Mouse (Mus musculus): ENCODE data around the gene Tmem200b. TPM values are rescaled to one million over a fixed set of nuclear protein-coding genes. Genes with fewer than 3 reads are reported as not detected.

Tmem200b gene
- polyA plus RNA-seq, 1 experiment from 2014 or later: 0.17 TPM

- H3K4me2 ChIP-seq (replicated peaks): peak overlapping the region; percentile 71
- peaks cover 58% of the 10 kb centered on the region for H3K27me3 ChIP-seq
Observed at GRCm38 (mm10) chr4:131922404-131922803, 833 bp downstream of the Tmem200b start.

DNA sequence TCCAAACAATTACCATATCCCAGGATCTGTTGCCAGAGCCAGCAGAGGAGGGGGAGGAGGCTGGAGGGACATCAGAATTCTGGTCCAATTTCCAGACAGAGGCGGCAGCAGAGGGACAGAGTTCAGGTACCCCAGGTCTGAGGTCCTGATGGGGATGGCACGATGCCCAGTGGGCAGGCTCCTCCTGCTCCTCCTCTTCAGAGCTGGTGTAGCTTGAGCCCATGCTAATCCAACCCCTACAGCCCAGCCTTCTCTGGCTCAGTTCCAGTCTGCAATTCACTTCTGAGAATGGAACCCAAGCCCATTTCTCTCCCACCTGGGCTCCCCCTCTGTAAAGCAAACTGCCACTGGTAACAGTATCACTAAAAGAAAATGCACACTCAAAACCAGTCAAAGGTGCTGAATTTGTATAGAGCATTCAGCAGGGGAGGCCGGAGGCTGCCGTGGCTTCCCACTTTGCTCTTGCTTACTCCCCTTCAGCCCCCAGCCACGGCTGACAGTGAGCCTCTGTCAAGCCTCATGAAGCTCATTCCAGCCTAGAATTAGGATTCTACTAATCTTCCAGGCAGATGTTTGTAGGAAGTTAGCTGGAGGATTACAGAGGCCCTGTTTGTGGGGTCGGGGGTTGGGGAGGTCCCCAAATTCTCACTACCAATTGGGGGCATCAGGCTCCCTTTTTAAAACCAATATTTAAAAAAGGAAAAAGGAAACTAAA, 2.7 kb downstream of the Tmem200b start:
- Histone ChIP-seq H3K36me3 (peaks cover 21% of the 10 kb centered on the region), H3K4me2 (replicated peaks) (no peak overlapping the region), H3K27me3 (peaks cover 39% of the 10 kb centered on the region), H3K4me1 (peaks cover 32% of the 10 kb centered on the region), H3K9ac (replicated peaks) (no peak overlapping the region), H3K4me3 (no peak overlapping the region), H3K9me3 (no peaks in the 10 kb centered on the region), H3K27ac (replicated peaks) (no peak overlapping the region)
- no peak for ATAC-seq (replicated peaks)
- 37% methylated on average over 6 of the region's 6 CpGs for WGBS

More at GRCm38 (mm10) chr4:131922404-131922803, 833 bp downstream of the Tmem200b start:
- H3K4me3 ChIP-seq: peak overlapping the region; percentile 41
- peaks cover 32% of the 10 kb centered on the region for H3K4me1 ChIP-seq
- no peaks in the 10 kb centered on the region for H3K9me3 ChIP-seq
- no peak for ATAC-seq (replicated peaks)
- no peak overlapping the region for H3K9ac ChIP-seq (replicated peaks)
- H3K36me3 ChIP-seq: peaks cover 8% of the 10 kb centered on the region; the same call in 1 of the 2 replicates
- 60% methylated on average over 15 of the region's 15 CpGs for WGBS
- H3K27ac ChIP-seq (replicated peaks): no peak overlapping the region

- peaks cover 6% of the 10 kb centered on the region for H3K4me1 ChIP-seq
- peaks cover 47% of the 10 kb centered on the region for H3K36me3 ChIP-seq
- no peak for ATAC-seq (replicated peaks)
- no peak overlapping the region for H3K4me3 ChIP-seq
- no peak overlapping the region for H3K9ac ChIP-seq (replicated peaks)
- H3K27ac ChIP-seq (replicated peaks): no peak overlapping the region
- no peak overlapping the region for H3K4me2 ChIP-seq (replicated peaks)
- no peaks in the 10 kb centered on the region for H3K9me3 ChIP-seq
- WGBS: 87% methylated on average over 6 of the region's 6 CpGs
- no peaks in the 10 kb centered on the region for H3K27me3 ChIP-seq
Observed at GRCm38 (mm10) chr4:131929146-131929545, 7.6 kb downstream of the Tmem200b start.

DNA sequence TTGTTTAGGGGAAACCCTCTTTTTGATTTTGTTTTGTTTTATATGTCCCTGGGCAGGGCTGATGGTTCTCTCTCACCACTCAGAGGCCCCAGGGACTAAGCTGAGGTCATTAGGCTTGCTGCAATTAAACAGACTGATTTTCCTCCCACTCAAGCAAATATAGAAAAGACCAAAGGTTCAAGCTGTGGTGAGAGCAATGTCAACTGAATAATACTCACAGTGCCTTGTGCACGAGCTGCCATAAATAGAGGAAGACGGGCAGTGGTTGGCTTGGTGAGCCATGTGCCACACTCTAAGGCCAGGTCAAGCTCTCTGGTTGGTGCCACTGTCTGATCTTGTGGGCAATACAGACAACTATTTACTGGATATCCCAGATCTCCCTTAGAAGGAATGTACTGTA, 17.9 kb downstream of the Tmem200b start:
- Histone ChIP-seq H3K4me2 (replicated peaks) (no peak overlapping the region), H3K27ac (replicated peaks) (no peak overlapping the region), H3K4me3 (no peak overlapping the region), H3K9me3 (no peaks in the 10 kb centered on the region), H3K27me3 (no peaks in the 10 kb centered on the region), H3K9ac (replicated peaks) (no peak overlapping the region), H3K4me1 (no peaks in the 10 kb centered on the region), H3K36me3 (peaks cover 4% of the 10 kb centered on the region; the same call in 1 of the 2 replicates)
- ATAC-seq (replicated peaks): no peak
- 71% methylated on average over 2 of the region's 2 CpGs for WGBS

DNA sequence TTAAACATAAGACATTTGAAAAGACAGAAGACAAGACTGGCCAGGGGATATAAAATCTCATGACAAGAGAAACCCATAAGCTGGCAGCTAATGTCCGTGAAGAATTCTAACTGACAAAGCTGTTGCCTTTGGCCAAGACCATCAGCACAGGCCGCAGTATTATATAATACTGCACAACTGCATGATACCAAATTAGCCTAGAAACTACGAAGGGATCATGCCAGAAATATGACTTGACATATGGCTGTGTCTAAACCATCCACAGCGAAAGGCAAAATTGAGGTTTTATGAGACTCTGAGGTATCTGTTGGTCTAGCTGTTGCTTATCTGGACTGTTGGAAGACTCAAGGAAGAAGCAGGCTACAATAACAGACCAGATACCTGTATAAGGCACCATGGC, 19.3 kb downstream of the Tmem200b start:
- Histone ChIP-seq H3K4me1 (no peaks in the 10 kb centered on the region), H3K27me3 (no peaks in the 10 kb centered on the region), H3K4me3 (no peak overlapping the region), H3K4me2 (replicated peaks) (no peak overlapping the region), H3K9ac (replicated peaks) (no peak overlapping the region), H3K9me3 (no peaks in the 10 kb centered on the region), H3K36me3 (no peaks in the 10 kb centered on the region), H3K27ac (replicated peaks) (no peak overlapping the region)
- WGBS: 91% methylated on average over 4 of the region's 4 CpGs
- no peak for ATAC-seq (replicated peaks)

DNA sequence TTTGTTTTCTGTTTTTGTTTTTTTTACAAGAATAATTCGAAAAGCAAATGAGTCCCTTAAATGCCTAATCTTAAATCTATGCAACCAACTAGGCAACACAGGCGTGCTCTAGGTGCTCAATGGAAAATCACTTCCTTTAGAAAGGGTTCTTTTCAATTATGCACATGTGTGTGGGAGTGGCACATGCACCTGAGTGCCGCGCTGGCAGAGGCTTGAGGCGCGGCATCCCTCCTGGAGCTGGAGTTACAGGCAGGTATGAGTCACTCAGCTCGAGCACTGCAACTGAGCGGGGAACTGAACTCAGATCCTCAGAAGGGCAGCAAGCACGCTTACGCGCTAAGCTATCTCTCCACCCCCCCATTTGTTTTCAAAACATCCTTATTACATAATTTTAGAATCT, 26.3 kb downstream of the Tmem200b start:
- 87% methylated on average over 11 of the region's 11 CpGs for WGBS
- peaks cover 9% of the 10 kb centered on the region for H3K4me1 ChIP-seq
- no peak overlapping the region for H3K4me3 ChIP-seq
- no peak overlapping the region for H3K4me2 ChIP-seq (replicated peaks)
- H3K27ac ChIP-seq (replicated peaks): no peak overlapping the region
- no peaks in the 10 kb centered on the region for H3K27me3 ChIP-seq
- no peak overlapping the region for H3K9ac ChIP-seq (replicated peaks)
- H3K9me3 ChIP-seq: no peaks in the 10 kb centered on the region
- peaks cover 2% of the 10 kb centered on the region; the same call in 1 of the 2 replicates for H3K36me3 ChIP-seq
- ATAC-seq (replicated peaks): no peak

DNA sequence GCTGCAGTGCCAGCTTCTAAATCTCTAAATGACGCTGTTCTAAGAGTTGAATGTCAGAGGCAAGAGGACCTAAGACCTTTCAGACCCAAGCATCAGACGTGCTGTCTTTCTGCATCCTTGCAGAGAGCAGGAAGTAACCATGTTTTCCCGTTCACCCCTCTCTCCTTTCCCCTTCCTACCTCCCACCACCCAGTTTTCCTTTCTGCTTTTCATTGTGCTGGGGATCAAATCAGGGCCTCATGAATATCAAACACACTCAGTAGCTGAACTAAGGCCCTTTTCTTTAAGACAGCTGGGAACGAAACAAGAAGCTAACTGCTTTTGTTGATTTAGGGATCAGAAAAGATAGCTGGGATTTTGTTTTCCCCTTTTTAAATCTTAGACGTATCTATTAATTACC, 28.3 kb downstream of the Tmem200b start:
- H3K27me3 ChIP-seq: no peaks in the 10 kb centered on the region
- no peak for ATAC-seq (replicated peaks)

DNA sequence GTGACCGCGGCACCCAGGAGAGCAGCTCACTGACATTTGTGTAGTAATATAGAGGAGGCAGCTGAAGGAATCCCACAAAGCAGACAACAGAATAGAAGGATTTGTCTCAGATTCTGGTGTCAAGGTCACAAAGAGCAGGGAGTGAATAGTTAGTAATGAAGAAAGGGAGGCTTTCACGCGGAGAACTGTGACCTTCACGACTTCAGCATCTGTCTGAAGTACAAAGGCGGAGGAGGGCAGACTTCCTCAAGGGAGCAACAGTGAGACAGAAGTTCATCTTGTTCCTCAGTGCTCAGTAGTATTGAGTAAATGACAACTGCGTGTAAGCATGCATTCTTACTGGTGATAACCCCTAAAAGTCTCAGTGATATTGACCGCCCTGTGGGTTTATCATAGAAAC, 29.1 kb downstream of the Tmem200b start:
- WGBS: 53% methylated on average over 8 of the region's 8 CpGs
- peaks cover 9% of the 10 kb centered on the region for H3K4me1 ChIP-seq
- no peak overlapping the region for H3K27ac ChIP-seq (replicated peaks)
- no peak for ATAC-seq (replicated peaks)
- no peak overlapping the region for H3K4me2 ChIP-seq (replicated peaks)
- H3K27me3 ChIP-seq: no peaks in the 10 kb centered on the region
- no peak overlapping the region for H3K9ac ChIP-seq (replicated peaks)
- H3K36me3 ChIP-seq: peaks cover 8% of the 10 kb centered on the region; the same call in 1 of the 2 replicates
- H3K4me3 ChIP-seq: no peak overlapping the region
- no peaks in the 10 kb centered on the region for H3K9me3 ChIP-seq

More for the DNA sequence above, 28.3 kb downstream of the Tmem200b start:
- H3K4me1 ChIP-seq: peaks cover 9% of the 10 kb centered on the region
- H3K4me2 ChIP-seq (replicated peaks): no peak overlapping the region
- WGBS: 21% methylated on average over 5 of the region's 5 CpGs
- H3K36me3 ChIP-seq: peaks cover 2% of the 10 kb centered on the region; the same call in 1 of the 2 replicates
- no peak overlapping the region for H3K9ac ChIP-seq (replicated peaks)
- H3K4me3 ChIP-seq: no peak overlapping the region
- no peaks in the 10 kb centered on the region for H3K9me3 ChIP-seq
- H3K27ac ChIP-seq (replicated peaks): no peak overlapping the region

GRCm38 (mm10) chr4:131957161-131957560, 35.6 kb downstream of the Tmem200b start:
- Histone ChIP-seq H3K27ac (replicated peaks) (no peak overlapping the region), H3K9me3 (no peaks in the 10 kb centered on the region), H3K9ac (replicated peaks) (no peak overlapping the region), H3K4me3 (no peak overlapping the region), H3K4me2 (replicated peaks) (no peak overlapping the region), H3K36me3 (peaks cover 17% of the 10 kb centered on the region; the same call in 1 of the 2 replicates), H3K4me1 (no peaks in the 10 kb centered on the region), H3K27me3 (no peaks in the 10 kb centered on the region)
- no peak for ATAC-seq (replicated peaks)
- WGBS: 87% methylated on average over 3 of the region's 3 CpGs

- H3K4me3 ChIP-seq: no peak overlapping the region
- no peak overlapping the region for H3K4me2 ChIP-seq (replicated peaks)
- no peaks in the 10 kb centered on the region for H3K4me1 ChIP-seq
- no peak for ATAC-seq (replicated peaks)
- H3K36me3 ChIP-seq: peaks cover 36% of the 10 kb centered on the region
- no peak overlapping the region for H3K9ac ChIP-seq (replicated peaks)
- WGBS: 88% methylated on average over 2 of the region's 2 CpGs
- no peak overlapping the region for H3K27ac ChIP-seq (replicated peaks)
- no peaks in the 10 kb centered on the region for H3K9me3 ChIP-seq
- H3K27me3 ChIP-seq: no peaks in the 10 kb centered on the region; the same call in 1 of the 2 replicates
Observed at GRCm38 (mm10) chr4:131968873-131969272, 47.3 kb downstream of the Tmem200b start.

GRCm38 (mm10) chr4:131970244-131970853, 48.8 kb downstream of the Tmem200b start:
- H3K4me3 ChIP-seq: no peak overlapping the region
- H3K27ac ChIP-seq (replicated peaks): no peak overlapping the region
- H3K9ac ChIP-seq (replicated peaks): no peak overlapping the region
- peaks cover 4% of the 10 kb centered on the region; the same call in 1 of the 2 replicates for H3K27me3 ChIP-seq
- ATAC-seq (replicated peaks): peak; percentile 78
- H3K4me2 ChIP-seq (replicated peaks): no peak overlapping the region
- WGBS: 60% methylated on average over 7 of the region's 7 CpGs
- H3K36me3 ChIP-seq: peaks cover 45% of the 10 kb centered on the region
- no peaks in the 10 kb centered on the region for H3K9me3 ChIP-seq
- H3K4me1 ChIP-seq: no peaks in the 10 kb centered on the region
